Mouse (Mus musculus) activated CD4-positive, CD25-positive, alpha-beta regulatory T cell, adult 9 weeks (primary cell): ENCODE measurements around the gene Cep68. TPM values are rescaled to one million over a fixed set of nuclear protein-coding genes. Genes with fewer than 3 reads are reported as not detected.

ENCODE experiments used
- polyA plus RNA-seq: library from polyadenylated mRNA; unstranded; fragments of 100-300 nt; shearing (Covaris generic); gene quantifications from one replicate; pipeline ENCODE4 v1.2.1, GENCODE M21; 2017

Cep68 gene
- 30.9 TPM for polyA plus RNA-seq

GRCm38 (mm10) chr11:20249296-20250110, at the start of gene Cep68:
Cep68 (minus strand) TSS chr11:20249429.

GRCm38 (mm10) chr11:20200713-20201575, 48.3 kb downstream of the Cep68 start, which contains the start of gene Rab1a:
Rab1a (plus strand) TSS chr11:20201432.

Other genes with a start within 250 kb of the Cep68 start
- 210 TPM for gene Actr2, start 136.5 kb downstream of the Cep68 start, polyA plus RNA-seq
- 151 TPM for gene Rab1a, start 48.0 kb downstream of the Cep68 start, polyA plus RNA-seq
- 1.1 TPM for gene Slc1a4, start 83.3 kb upstream of the Cep68 start, polyA plus RNA-seq